Mouse (Mus musculus) right cerebral cortex, postnatal 4 days (tissue): ENCODE results near the gene Fam213a.
"Not testable (repeated sequence)": the region's sequence is repeated elsewhere in the genome, so short reads cannot be mapped to it uniquely, and the experiment has no call there.

Source experiments
- DNase-seq: peaks from one replicate; pipeline ENCODE4 v3.0.0-alpha.2; 2022

Gene Fam213a

GRCm38 (mm10) chr14:41013630-41014613 is at the start of gene Fam213a:
Fam213a (minus strand) TSS chr14:41013788.
- DNase-seq: peak; percentile 89

- not testable (repeated sequence) for DNase-seq
Measured at GRCm38 (mm10) chr14:41053190-41053589, 39.6 kb upstream of the Fam213a start.

- no peak for DNase-seq
Measured at GRCm38 (mm10) chr14:41052481-41052880, 38.9 kb upstream of the Fam213a start.

- DNase-seq: no peak
Measured at GRCm38 (mm10) chr14:41050471-41050870, 36.9 kb upstream of the Fam213a start.

- DNase-seq: no peak
Measured at GRCm38 (mm10) chr14:41047402-41047801, 33.8 kb upstream of the Fam213a start.

- DNase-seq: peak; percentile 54
Measured at GRCm38 (mm10) chr14:41035146-41035798, 21.7 kb upstream of the Fam213a start.

- peak; percentile 91 for DNase-seq
Measured at GRCm38 (mm10) chr14:41033135-41034110, 19.8 kb upstream of the Fam213a start.

GRCm38 (mm10) chr14:41030989-41031513 is 17.5 kb upstream of the Fam213a start:
- no peak for DNase-seq

GRCm38 (mm10) chr14:41029303-41029702 is 15.7 kb upstream of the Fam213a start:
- DNase-seq: no peak

- no peak for DNase-seq
Measured at GRCm38 (mm10) chr14:41025594-41026284, 12.2 kb upstream of the Fam213a start.

- DNase-seq: no peak
Measured at GRCm38 (mm10) chr14:41025087-41025486, 11.5 kb upstream of the Fam213a start.

GRCm38 (mm10) chr14:41021246-41021645 is 7.7 kb upstream of the Fam213a start:
- DNase-seq: no peak

GRCm38 (mm10) chr14:41017460-41017859 is 3.9 kb upstream of the Fam213a start:
- DNase-seq: no peak

GRCm38 (mm10) chr14:41014701-41015240 is 1.2 kb upstream of the Fam213a start:
- no peak for DNase-seq

- DNase-seq: no peak
Measured at GRCm38 (mm10) chr14:41013143-41013542, 445 bp downstream of the Fam213a start.

- DNase-seq: no peak
Measured at GRCm38 (mm10) chr14:41011916-41012315, 1.7 kb downstream of the Fam213a start.

- peak; percentile 16 for DNase-seq
Measured at GRCm38 (mm10) chr14:41008138-41008537, 5.5 kb downstream of the Fam213a start.

- DNase-seq: no peak
Measured at GRCm38 (mm10) chr14:41007641-41008040, 5.9 kb downstream of the Fam213a start.

GRCm38 (mm10) chr14:41006899-41007298 is 6.7 kb downstream of the Fam213a start:
- no peak for DNase-seq

GRCm38 (mm10) chr14:41006263-41006662 is 7.3 kb downstream of the Fam213a start:
- DNase-seq: no peak

- no peak for DNase-seq
Measured at GRCm38 (mm10) chr14:41005716-41006115, 7.9 kb downstream of the Fam213a start.
